ENCODE assay signal across 37 mouse cellular contexts in genomic region chr13:41328481-41328880, GRCm38 (mm10). TPM values are rescaled to one million over a fixed set of nuclear protein-coding genes. Genes with fewer than 3 reads are reported as not detected.
DNase-seq lines count a peak whose midpoint lies in the region; ATAC-seq and TF ChIP-seq lines count a peak whose summit lies in the region.
"Had no signal": no experiment of that assay in that cellular context is flagged by ENCODE, and none has a peak within 500 bp of the region (broad histone marks: within the 10 kb centered on the region; RNA-seq: fewer than 3 reads in every experiment).

No protein-coding gene starts in this region.

- H3K4me1 ChIP-seq in forebrain, embryonic 13.5 days, result peaks cover 23% of the 10 kb centered on the region
- H3K4me1 ChIP-seq in forebrain, postnatal 0 days (ENCODE audit: insufficient read depth), result no peaks in the 10 kb centered on the region
- H3K4me1 ChIP-seq in hindbrain, postnatal 0 days (ENCODE audit: insufficient read depth, low read length), result no peaks in the 10 kb centered on the region; the same call in 1 of the 2 replicates
- peaks cover 6% of the 10 kb centered on the region; the same call in 1 of the 2 replicates for H3K4me1 ChIP-seq in hindbrain, embryonic 14.5 days (replicated peaks; ENCODE audit: control insufficient read depth, insufficient read depth, low read length)
- H3K4me1 ChIP-seq in neural tube, embryonic 11.5 days (ENCODE audit: control insufficient read depth, insufficient read depth, low read length), result peaks cover 8% of the 10 kb centered on the region; the same call in 1 of the 2 replicates

- H3K4me3 ChIP-seq in forebrain, embryonic 13.5 days, result no peak overlapping the region
- H3K4me3 ChIP-seq in forebrain, postnatal 0 days (ENCODE audit: low read depth, low read length), result no peak overlapping the region
- no peak overlapping the region for H3K4me3 ChIP-seq in hindbrain, postnatal 0 days (ENCODE audit: low read length)
- H3K4me3 ChIP-seq in hindbrain, embryonic 14.5 days (replicated peaks; ENCODE audit: low read length), result no peak overlapping the region
- no peak overlapping the region for H3K4me3 ChIP-seq in neural tube, embryonic 11.5 days (ENCODE audit: low read depth, low read length)
- H3K4me3 ChIP-seq: hindbrain, embryonic 12.5 days; intestine, embryonic 15.5 days had no signal

- H3K36me3 ChIP-seq in forebrain, embryonic 13.5 days (ENCODE audit: poor library complexity, severe bottlenecking), result peaks cover 22% of the 10 kb centered on the region; the same call in 1 of the 2 replicates
- H3K36me3 ChIP-seq in forebrain, postnatal 0 days (ENCODE audit: insufficient read depth), result peaks cover 3% of the 10 kb centered on the region; the same call in 1 of the 2 replicates
- H3K36me3 ChIP-seq in hindbrain, postnatal 0 days (ENCODE audit: insufficient read depth, low read length), result no peaks in the 10 kb centered on the region
- H3K36me3 ChIP-seq in hindbrain, embryonic 14.5 days (replicated peaks; ENCODE audit: control insufficient read depth, insufficient read depth), result no peaks in the 10 kb centered on the region
- H3K36me3 ChIP-seq in neural tube, embryonic 11.5 days (ENCODE audit: control insufficient read depth, insufficient read depth, low read length), result no peaks in the 10 kb centered on the region
- H3K36me3 ChIP-seq: hindbrain, embryonic 12.5 days; intestine, embryonic 15.5 days had no signal

- H3K9me3 ChIP-seq in forebrain, embryonic 13.5 days (replicated peaks), result no peaks in the 10 kb centered on the region
- H3K9me3 ChIP-seq in forebrain, postnatal 0 days (ENCODE audit: low read length), result no peaks in the 10 kb centered on the region
- no peaks in the 10 kb centered on the region for H3K9me3 ChIP-seq in hindbrain, postnatal 0 days (ENCODE audit: low read length)
- no peaks in the 10 kb centered on the region for H3K9me3 ChIP-seq in hindbrain, embryonic 14.5 days (ENCODE audit: control insufficient read depth, low read length)
- no peaks in the 10 kb centered on the region for H3K9me3 ChIP-seq in neural tube, embryonic 11.5 days (ENCODE audit: control insufficient read depth, low read length)
- H3K9me3 ChIP-seq: hindbrain, embryonic 12.5 days; intestine, embryonic 15.5 days had no signal

- ATAC-seq in forebrain, embryonic 13.5 days, result no peak
- ATAC-seq in forebrain, postnatal 0 days, result no peak
- peak; percentile 47; the same call in 1 of the 2 replicates for ATAC-seq in hindbrain, postnatal 0 days
- ATAC-seq in hindbrain, embryonic 14.5 days (ENCODE audit: low FRiP score), result no peak
- no peak; the same call in 1 of the 2 replicates for ATAC-seq in neural tube, embryonic 11.5 days (ENCODE audit: insufficient read depth, low FRiP score, low TSS enrichment)
- ATAC-seq: forebrain, embryonic 14.5 days; intestine, embryonic 15.5 days; Patski had no signal

- H3K27ac ChIP-seq in forebrain, embryonic 13.5 days, result peak overlapping the region; percentile 7; the same call in 1 of the 2 replicates
- H3K27ac ChIP-seq in forebrain, postnatal 0 days (ENCODE audit: low read depth, low read length), result no peak overlapping the region
- H3K27ac ChIP-seq in hindbrain, postnatal 0 days, result peak overlapping the region; percentile 5; the same call in 1 of the 2 replicates
- no peak overlapping the region for H3K27ac ChIP-seq in hindbrain, embryonic 14.5 days
- H3K27ac ChIP-seq in neural tube, embryonic 11.5 days (ENCODE audit: low read depth, low read length), result no peak overlapping the region
- H3K27ac ChIP-seq: hindbrain, embryonic 12.5 days; intestine, embryonic 15.5 days; liver, embryonic 14.5 days; macrophage had no signal

- TF ChIP-seq CTCF in forebrain, postnatal 0 days (IDR thresholded peaks at IDR 0.05; ENCODE audit: low read depth), result no peak
- TF ChIP-seq CTCF in hindbrain, postnatal 0 days (IDR thresholded peaks at IDR 0.05; ENCODE audit: low read depth), result no peak

- H3K9ac ChIP-seq in forebrain, embryonic 13.5 days, result no peak overlapping the region
- no peak overlapping the region for H3K9ac ChIP-seq in forebrain, postnatal 0 days
- H3K9ac ChIP-seq in hindbrain, postnatal 0 days (replicated peaks; ENCODE audit: low read length), result no peak overlapping the region
- no peak overlapping the region for H3K9ac ChIP-seq in hindbrain, embryonic 14.5 days
- no peak overlapping the region for H3K9ac ChIP-seq in neural tube, embryonic 11.5 days (ENCODE audit: low read length)
- H3K9ac ChIP-seq: hindbrain, embryonic 12.5 days; intestine, embryonic 15.5 days; liver, embryonic 14.5 days had no signal

- WGBS in forebrain, embryonic 13.5 days, result 59% methylated on average over 2 of the region's 2 CpGs
- 42% methylated on average over 2 of the region's 2 CpGs for WGBS in forebrain, postnatal 0 days
- WGBS in hindbrain, postnatal 0 days, result 46% methylated on average over 2 of the region's 2 CpGs
- 54% methylated on average over 2 of the region's 2 CpGs for WGBS in hindbrain, embryonic 14.5 days
- 45% methylated on average over 2 of the region's 2 CpGs for WGBS in neural tube, embryonic 11.5 days

- no peaks in the 10 kb centered on the region for H3K27me3 ChIP-seq in forebrain, embryonic 13.5 days
- no peaks in the 10 kb centered on the region for H3K27me3 ChIP-seq in forebrain, postnatal 0 days (ENCODE audit: insufficient read depth, low read length)
- no peaks in the 10 kb centered on the region for H3K27me3 ChIP-seq in hindbrain, postnatal 0 days (ENCODE audit: insufficient read depth, low read length)
- no peaks in the 10 kb centered on the region for H3K27me3 ChIP-seq in hindbrain, embryonic 14.5 days (ENCODE audit: control insufficient read depth, insufficient read depth, low read length)
- H3K27me3 ChIP-seq in neural tube, embryonic 11.5 days (ENCODE audit: control insufficient read depth, insufficient read depth, low read length), result no peaks in the 10 kb centered on the region
- H3K27me3 ChIP-seq: hindbrain, embryonic 12.5 days; intestine, embryonic 15.5 days; Patski had no signal

- no peak for DNase-seq in forebrain, postnatal 0 days
- no peak for DNase-seq in hindbrain, postnatal 0 days (ENCODE audit: low spot score)
- DNase-seq in hindbrain, embryonic 14.5 days (ENCODE audit: low spot score), result no peak
- DNase-seq in neural tube, embryonic 11.5 days (ENCODE audit: low spot score), result peak; percentile 30
- no peak for DNase-seq in neural tube, embryonic 10.5 days (ENCODE audit: extremely low spot score, low spot score)
- DNase-seq in retina, embryonic 14.5 days (ENCODE audit: low spot score), result no peak
- DNase-seq: adrenal gland, postnatal 14 days; cerebellum, adult 11-12 months; cerebellum, adult 9-11 months; kidney, adult 2 months; kidney, postnatal 36 days; layer of hippocampus, postnatal 36 days; left cerebral cortex, postnatal 4 days; liver; lung, adult 2 months; lung, postnatal 10 days; right cerebral cortex, postnatal 4 days had no signal

- no peak overlapping the region for H3K4me2 ChIP-seq in forebrain, embryonic 13.5 days
- H3K4me2 ChIP-seq in forebrain, postnatal 0 days (ENCODE audit: low read depth), result no peak overlapping the region
- H3K4me2 ChIP-seq in hindbrain, postnatal 0 days (ENCODE audit: low read depth, low read length), result no peak overlapping the region
- H3K4me2 ChIP-seq in hindbrain, embryonic 14.5 days (replicated peaks), result no peak overlapping the region
- H3K4me2 ChIP-seq in neural tube, embryonic 11.5 days (ENCODE audit: low read depth), result no peak overlapping the region
- H3K4me2 ChIP-seq: hindbrain, embryonic 12.5 days; intestine, embryonic 15.5 days had no signal

RNA-seq across cellular contexts. Expression of gene Gm17364, which starts 54.7 kb away (rescaled TPM):
- polyA plus RNA-seq in forebrain, embryonic 13.5 days (2015; fragmentation: Nextera tagmentation; extraction: Ambion mirVana), result not detected in 2 replicates
- total RNA-seq in forebrain, postnatal 0 days (2014; rRNA removed), result not detected in 2 replicates
- not detected in 2 replicates for polyA plus RNA-seq in forebrain, postnatal 0 days (2015; fragmentation: Nextera tagmentation; extraction: Ambion mirVana)
- not detected in 2 replicates for total RNA-seq in hindbrain, postnatal 0 days (2014; rRNA removed)
- not detected in 2 replicates for polyA plus RNA-seq in hindbrain, postnatal 0 days (2015; fragmentation: Nextera tagmentation; extraction: Ambion mirVana)
- not detected in 2 replicates for polyA plus RNA-seq in hindbrain, embryonic 14.5 days (2014; fragmentation: Nextera tagmentation; extraction: Ambion mirVana)
- polyA plus RNA-seq in neural tube, embryonic 11.5 days (2014; fragmentation: Nextera tagmentation; extraction: Ambion mirVana), result not detected in 2 replicates
- total RNA-seq: adrenal gland, postnatal 14 days; gastrocnemius, adult 18-20 months; gastrocnemius, postnatal 4 days; heart, postnatal 25 days; layer of hippocampus, adult 8-10 months; layer of hippocampus, postnatal 36 days; left cerebral cortex, postnatal 4 days; megakaryocyte-erythroid progenitor cell, adult 5-6 weeks; MEL had no signal
- polyA plus RNA-seq: embryonic facial prominence, embryonic 11.5 days; forebrain, embryonic 14.5 days; frontal cortex, adult 2 months; heart, embryonic 14.5 days; hindbrain, embryonic 12.5 days; intestine, embryonic 15.5 days; kidney, adult 2 months; kidney, embryonic 16.5 days; liver, embryonic 14.5 days; lung, adult 2 months; macrophage; Patski; spleen, adult 2 months; testis, adult 2 months; thymus, postnatal 0 days had no signal

Comparison
In these comparisons a context has a peak if more than half of its experiments do, and no peak if none do; other contexts are left out.
1. H3K27ac ChIP-seq: peak in forebrain, embryonic 13.5 days (single experiment) and hindbrain, postnatal 0 days (single experiment); none in forebrain, postnatal 0 days (single experiment), hindbrain, embryonic 14.5 days (single experiment) and neural tube, embryonic 11.5 days (single experiment).